Mouse (Mus musculus): ENCODE measurements at regions not wholly inside any gene's neighbourhood (a gene's known extent, or its start where the extent isn't known, plus 50 kb on each side); places are given as distances from the start of the nearest gene placed in this dataset.

- TF ChIP-seq CTCF (IDR thresholded peaks at IDR 0.05; ENCODE audit: insufficient read depth, low read length) (no peak), POLR2A (IDR thresholded peaks at IDR 0.05; ENCODE audit: borderline replicate concordance, extremely low read depth, low read depth, low read length) (no peak)
Measured at GRCm38 (mm10) chr4:125219209-125219608, 91.6 kb upstream of the Zc3h12a start.
